Mouse (Mus musculus) lung, postnatal 0 days (tissue): ENCODE data around the gene Ssh2.

Experiments used
- CTCF ChIP-seq: IDR thresholded peaks from 2 replicates; pipeline ENCODE4 v1.5.1; 2016; ENCODE audit warnings: antibody characterized with exemption, mild to moderate bottlenecking
- EP300 ChIP-seq: IDR thresholded peaks from 2 replicates; pipeline ENCODE4 v1.6.1; 2016; ENCODE audit warnings: antibody characterized with exemption, mild to moderate bottlenecking, control low read depth

GRCm38 (mm10) chr11:77173731-77174130 lies 42.4 kb upstream of the Ssh2 start:
- no peak for TF ChIP-seq CTCF
- no peak for TF ChIP-seq EP300
